Mouse (Mus musculus) left cerebral cortex, adult 8-10 months (tissue): ENCODE measurements around the gene Tle4. TPM values are rescaled to one million over a fixed set of nuclear protein-coding genes. Genes with fewer than 3 reads are reported as not detected.

Experiments used
- DNase-seq, 2 experiments: peaks; one replicate each; pipeline ENCODE4 v3.0.0; 2022; ENCODE audit warnings: low spot score in 2 of 2
- total RNA-seq, 4 experiments: library from RNA; stranded (reverse); gene quantifications; 2 replicates each; pipeline ENCODE4 v1.2.4; 2022

The Tle4 gene
- total RNA-seq, 4 experiments from 2014 or later: 44.8 to 52.3 (median 47.4) TPM

- no peak for DNase-seq
These were observed 129.1 kb downstream of the Tle4 start for GRCm38 (mm10) chr19:14468733-14469132.

GRCm38 (mm10) chr19:14466020-14466419 is 131.8 kb downstream of the Tle4 start:
- no peak for DNase-seq

- no peak for DNase-seq
These were observed 134.4 kb downstream of the Tle4 start for GRCm38 (mm10) chr19:14463281-14464079.

GRCm38 (mm10) chr19:14453486-14453885 is 144.4 kb downstream of the Tle4 start:
- no peak for DNase-seq

- no peak for DNase-seq
These were observed 146.5 kb downstream of the Tle4 start for GRCm38 (mm10) chr19:14451329-14451728.

- DNase-seq: no peak
These were observed 148.1 kb downstream of the Tle4 start for GRCm38 (mm10) chr19:14449738-14450137.

- no peak for DNase-seq
These were observed 149.3 kb downstream of the Tle4 start for GRCm38 (mm10) chr19:14448586-14448985.

GRCm38 (mm10) chr19:14447474-14447873 is 150.4 kb downstream of the Tle4 start:
- no peak for DNase-seq

GRCm38 (mm10) chr19:14441861-14442260 is 156.0 kb downstream of the Tle4 start:
- DNase-seq: no peak

- DNase-seq: no peak
These were observed 160.6 kb downstream of the Tle4 start for GRCm38 (mm10) chr19:14437226-14437625.

- DNase-seq: no peak
These were observed 161.3 kb downstream of the Tle4 start for GRCm38 (mm10) chr19:14436567-14436966.

- peak in 1 of 2 experiments; percentile 79 for DNase-seq
These were observed 162.0 kb downstream of the Tle4 start for GRCm38 (mm10) chr19:14435681-14436376.

- DNase-seq: no peak
These were observed 164.0 kb downstream of the Tle4 start for GRCm38 (mm10) chr19:14433900-14434299.

GRCm38 (mm10) chr19:14432436-14432835 is 165.4 kb downstream of the Tle4 start:
- DNase-seq: no peak

- DNase-seq: no peak
These were observed 170.9 kb downstream of the Tle4 start for GRCm38 (mm10) chr19:14426920-14427319.

GRCm38 (mm10) chr19:14426244-14426868 is 171.5 kb downstream of the Tle4 start:
- DNase-seq: no peak

- no peak for DNase-seq
These were observed 172.7 kb downstream of the Tle4 start for GRCm38 (mm10) chr19:14425122-14425521.

- DNase-seq: no peak
These were observed 173.6 kb downstream of the Tle4 start for GRCm38 (mm10) chr19:14424016-14424964.

GRCm38 (mm10) chr19:14421691-14422090 is 176.2 kb downstream of the Tle4 start:
- peak in 1 of 2 experiments; percentile 48 for DNase-seq

- no peak for DNase-seq
These were observed 178.0 kb downstream of the Tle4 start for GRCm38 (mm10) chr19:14419886-14420285.

- DNase-seq: no peak
These were observed 181.0 kb downstream of the Tle4 start for GRCm38 (mm10) chr19:14416845-14417244.
